Mouse (Mus musculus) midbrain, embryonic 13.5 days (tissue): Measurements from ENCODE around the gene Mast4. TPM values are rescaled to one million over a fixed set of nuclear protein-coding genes. Genes with fewer than 3 reads are reported as not detected.

Experiments
- ATAC-seq: fragments of 200-750 bp; cut with Nextera tagmentation; 2 replicates; pipeline ENCODE4 v1.8.0; 2017; ENCODE audit warnings: mild to moderate bottlenecking, moderate TSS enrichment, moderate library complexity
- H3K27ac ChIP-seq: fragments of 300-500 bp; sonication (generic); 2 replicates; pipeline ENCODE4 v1.5.1; 2015; ENCODE audit warnings: inconsistent platforms, mild to moderate bottlenecking, moderate library complexity
- H3K27me3 ChIP-seq: fragments of 300-500 bp; sonication (generic); 2 replicates; pipeline ENCODE4 v1.6.1; 2015; ENCODE audit warnings: mild to moderate bottlenecking, inconsistent platforms
- H3K36me3 ChIP-seq: fragments of 300-500 bp; sonication (generic); 2 replicates; pipeline ENCODE4 v1.6.1; 2015; ENCODE audit warnings: mild to moderate bottlenecking, inconsistent platforms
- H3K4me1 ChIP-seq: fragments of 300-500 bp; sonication (generic); replicated peaks from 2 replicates; pipeline ENCODE4 v1.6.1; 2015; ENCODE audit warnings: inconsistent platforms
- H3K4me2 ChIP-seq: fragments of 300-500 bp; sonication (generic); replicated peaks from 2 replicates; pipeline ENCODE4 v1.6.1; 2015; ENCODE audit warnings: moderate library complexity, mild to moderate bottlenecking, inconsistent platforms
- H3K4me3 ChIP-seq: fragments of 300-500 bp; sonication (generic); replicated peaks from 2 replicates; pipeline ENCODE4 v1.5.1; 2015; ENCODE audit warnings: mild to moderate bottlenecking, inconsistent platforms
- H3K9ac ChIP-seq: fragments of 300-500 bp; sonication (generic); replicated peaks from 2 replicates; pipeline ENCODE4 v1.6.1; 2015; ENCODE audit warnings: mild to moderate bottlenecking, inconsistent platforms
- H3K9me3 ChIP-seq: fragments of 300-500 bp; sonication (generic); 2 replicates; pipeline ENCODE4 v1.6.1; 2016; ENCODE audit warnings: mild to moderate bottlenecking, inconsistent platforms
- WGBS: fragments of 180-500 bp; shearing (Covaris S2); methylation state at CpG from one replicate; pipeline ENCODE4 v1.1.7; 2015; 5-methylcytosine and 5-hydroxymethylcytosine counted together
- polyA plus RNA-seq: library from polyadenylated mRNA; unstranded; fragments of >200 nt; fragmentation: Nextera tagmentation; extraction: Ambion mirVana; gene quantifications from 2 replicates; pipeline ENCODE4 v1.2.1, GENCODE M21; 2015

Gene Mast4
- polyA plus RNA-seq, 1 experiment from 2014 or later, result 33.4 TPM

DNA sequence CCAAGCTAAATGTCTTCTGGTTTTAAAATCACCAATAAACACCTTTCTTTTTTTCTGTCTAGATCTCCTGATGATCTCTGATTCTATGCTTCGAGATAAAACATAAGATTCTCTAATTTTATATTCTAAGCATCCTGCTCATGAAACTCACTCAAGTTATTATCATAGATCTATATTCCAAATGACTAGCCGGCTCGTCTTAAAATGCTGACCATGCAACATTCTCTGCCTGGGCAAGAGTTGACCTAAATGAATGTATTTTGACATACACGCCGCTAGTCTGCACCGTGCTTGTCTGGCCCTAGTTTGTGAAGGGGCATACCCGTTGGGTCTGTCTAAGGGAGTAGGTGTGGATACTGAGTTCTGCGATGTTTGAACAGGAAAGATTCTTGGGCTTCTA lies 579.2 kb downstream of the Mast4 start:
- WGBS, result 96% methylated on average over 8 of the region's 8 CpGs
- Histone ChIP-seq H3K9ac (no peak overlapping the region), H3K27ac (no peak overlapping the region), H3K4me1 (no peaks in the 10 kb centered on the region), H3K4me2 (no peak overlapping the region), H3K36me3 (peaks cover 45% of the 10 kb centered on the region), H3K4me3 (no peak overlapping the region), H3K27me3 (no peaks in the 10 kb centered on the region), H3K9me3 (no peaks in the 10 kb centered on the region)
- no peak for ATAC-seq

DNA sequence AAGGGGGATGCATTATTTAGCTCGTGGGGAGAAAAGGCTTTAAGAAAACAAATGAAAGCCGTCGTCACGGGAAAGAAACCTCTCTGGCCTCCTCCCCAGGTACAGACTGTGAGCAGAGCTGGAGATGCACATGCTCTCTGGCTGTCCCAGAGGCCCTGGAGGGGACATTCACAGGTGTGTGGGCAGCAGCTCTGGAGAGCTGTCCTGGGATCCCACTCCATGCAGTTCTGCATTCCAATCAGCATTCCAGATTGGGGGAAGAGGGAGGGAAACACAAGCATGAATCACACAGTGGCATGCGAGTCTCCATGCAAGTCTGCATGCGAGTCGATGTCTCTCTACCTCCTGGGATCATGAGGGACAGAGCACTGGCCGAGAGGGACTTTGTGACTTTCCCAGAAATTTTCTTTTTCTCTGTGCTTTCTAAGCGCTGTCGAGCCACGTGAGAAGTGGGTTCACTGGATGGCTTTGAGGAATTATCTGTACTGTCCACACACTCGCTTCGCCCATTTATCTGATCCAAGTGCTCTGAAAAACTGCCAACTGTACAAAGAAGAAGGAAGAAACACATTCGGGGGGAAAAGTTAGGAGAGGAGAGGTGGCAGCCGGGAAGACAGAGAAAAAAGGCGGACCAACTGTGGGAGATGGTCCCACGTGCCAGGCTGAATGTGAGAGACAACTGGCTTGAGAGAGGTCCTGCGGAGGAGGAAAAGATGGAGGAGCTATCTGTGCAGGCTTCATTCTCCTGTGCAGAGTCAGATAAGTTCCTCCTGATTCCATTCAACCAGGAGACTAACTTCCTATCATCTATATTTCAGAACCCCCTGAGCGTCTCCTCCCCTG lies 580.4 kb downstream of the Mast4 start:
- H3K36me3 ChIP-seq, result peaks cover 44% of the 10 kb centered on the region
- H3K4me3 ChIP-seq, result no peak overlapping the region
- H3K9ac ChIP-seq, result no peak overlapping the region
- no peak overlapping the region for H3K4me2 ChIP-seq
- ATAC-seq, result no peak
- no peak overlapping the region for H3K27ac ChIP-seq
- H3K27me3 ChIP-seq, result no peaks in the 10 kb centered on the region
- no peaks in the 10 kb centered on the region for H3K9me3 ChIP-seq
- WGBS, result 87% methylated on average over 19 of the region's 19 CpGs
- peaks cover 7% of the 10 kb centered on the region; the same call in 1 of the 2 replicates for H3K4me1 ChIP-seq

DNA sequence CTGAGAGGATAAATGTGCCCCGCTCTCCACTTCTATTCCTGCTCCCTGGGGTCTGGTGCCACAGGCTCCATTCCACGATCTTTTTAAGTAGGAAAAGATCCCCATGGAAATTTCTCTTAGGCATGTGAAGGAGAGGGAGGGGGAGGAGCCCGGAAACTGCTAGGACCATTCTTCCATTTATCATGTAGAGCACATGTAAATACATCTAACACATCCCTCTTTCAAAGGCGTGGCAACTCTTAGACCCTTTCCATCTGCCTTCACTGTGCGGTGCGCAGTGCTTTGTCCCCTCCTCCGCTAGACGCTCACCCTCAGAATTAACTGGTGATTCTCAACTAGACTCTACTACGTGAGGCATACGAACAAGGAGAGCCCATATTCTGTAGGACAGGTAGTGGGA lies 584.4 kb downstream of the Mast4 start:
- peak overlapping the region; percentile 16; the same call in 1 of the 2 replicates for H3K27ac ChIP-seq
- ATAC-seq, result no peak
- H3K4me1 ChIP-seq, result peaks cover 7% of the 10 kb centered on the region; the same call in 1 of the 2 replicates
- no peaks in the 10 kb centered on the region for H3K9me3 ChIP-seq
- no peaks in the 10 kb centered on the region for H3K27me3 ChIP-seq
- no peak overlapping the region for H3K4me3 ChIP-seq
- H3K36me3 ChIP-seq, result peaks cover 26% of the 10 kb centered on the region
- WGBS, result 77% methylated on average over 10 of the region's 10 CpGs
- no peak overlapping the region for H3K9ac ChIP-seq
- H3K4me2 ChIP-seq, result no peak overlapping the region

DNA sequence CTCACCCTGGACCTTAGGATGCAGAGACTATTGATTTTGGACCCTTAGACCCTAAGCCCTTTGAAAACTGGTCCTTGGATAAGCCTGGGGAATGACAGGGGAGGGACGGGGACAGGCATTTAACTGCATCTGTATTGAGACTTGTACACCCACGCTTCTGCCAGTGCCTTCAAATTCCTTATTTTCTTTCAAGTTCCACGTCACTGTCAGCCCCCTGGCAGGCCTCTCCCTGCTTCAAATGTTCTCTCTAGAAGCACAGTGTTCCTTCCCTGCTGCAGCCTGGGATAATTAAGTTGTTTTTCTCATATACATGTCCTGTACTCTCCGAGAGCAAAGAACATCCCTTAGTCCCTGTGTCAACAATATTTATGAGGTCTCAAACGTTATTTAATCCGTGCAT lies 585.1 kb downstream of the Mast4 start:
- H3K9ac ChIP-seq, result 0 out of 2 replicates have a peak overlapping the region, but pooled peaks have one; percentile 14
- H3K27me3 ChIP-seq, result no peaks in the 10 kb centered on the region
- H3K27ac ChIP-seq, result no peak overlapping the region
- no peak overlapping the region for H3K4me2 ChIP-seq
- H3K9me3 ChIP-seq, result no peaks in the 10 kb centered on the region
- H3K4me1 ChIP-seq, result peaks cover 7% of the 10 kb centered on the region; the same call in 1 of the 2 replicates
- H3K4me3 ChIP-seq, result no peak overlapping the region
- ATAC-seq, result no peak
- 61% methylated on average over 6 of the region's 6 CpGs for WGBS
- H3K36me3 ChIP-seq, result peaks cover 26% of the 10 kb centered on the region

DNA sequence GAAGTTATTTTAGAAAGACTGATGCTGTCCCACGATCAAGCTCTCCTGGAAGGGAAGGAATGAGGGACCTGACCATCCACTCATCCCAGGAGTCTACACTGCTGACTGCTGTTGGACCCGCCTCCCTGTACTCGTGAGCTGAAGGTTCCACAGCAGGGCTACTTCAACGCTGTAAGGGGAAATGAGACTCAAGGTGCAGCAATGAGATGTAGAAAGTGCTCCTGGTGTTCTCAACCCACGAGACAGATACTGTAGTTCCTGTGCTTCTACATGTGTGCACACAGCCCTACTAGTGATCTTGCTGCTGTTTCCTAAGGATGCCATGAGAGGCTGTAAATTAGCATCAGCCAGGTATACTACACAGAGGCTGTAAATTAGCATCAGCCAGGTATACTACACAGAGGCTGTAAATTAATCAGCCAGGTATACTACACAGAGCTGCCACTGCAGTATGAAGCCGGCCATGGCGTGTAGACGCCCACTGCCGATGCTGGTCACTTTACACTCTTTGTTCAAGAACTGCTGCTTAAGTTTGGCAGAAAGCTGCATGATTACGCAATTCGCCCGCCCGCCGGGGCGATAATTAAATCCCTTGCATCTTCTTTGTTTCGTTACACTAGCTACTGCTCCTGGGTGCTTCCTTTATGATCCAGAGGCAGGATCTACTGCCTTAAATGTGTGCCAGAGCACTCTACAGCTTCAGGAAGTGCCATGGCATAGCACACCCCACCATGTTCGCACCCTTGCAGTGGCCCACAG lies 587.3 kb downstream of the Mast4 start:
- no peak; the same call in 1 of the 2 replicates for ATAC-seq
- Histone ChIP-seq H3K4me3 (no peak overlapping the region), H3K4me2 (no peak overlapping the region), H3K36me3 (peaks cover 19% of the 10 kb centered on the region), H3K27me3 (no peaks in the 10 kb centered on the region), H3K9ac (no peak overlapping the region), H3K27ac (no peak overlapping the region), H3K9me3 (no peaks in the 10 kb centered on the region), H3K4me1 (peaks cover 7% of the 10 kb centered on the region; the same call in 1 of the 2 replicates)
- 91% methylated on average over 17 of the region's 17 CpGs for WGBS

DNA sequence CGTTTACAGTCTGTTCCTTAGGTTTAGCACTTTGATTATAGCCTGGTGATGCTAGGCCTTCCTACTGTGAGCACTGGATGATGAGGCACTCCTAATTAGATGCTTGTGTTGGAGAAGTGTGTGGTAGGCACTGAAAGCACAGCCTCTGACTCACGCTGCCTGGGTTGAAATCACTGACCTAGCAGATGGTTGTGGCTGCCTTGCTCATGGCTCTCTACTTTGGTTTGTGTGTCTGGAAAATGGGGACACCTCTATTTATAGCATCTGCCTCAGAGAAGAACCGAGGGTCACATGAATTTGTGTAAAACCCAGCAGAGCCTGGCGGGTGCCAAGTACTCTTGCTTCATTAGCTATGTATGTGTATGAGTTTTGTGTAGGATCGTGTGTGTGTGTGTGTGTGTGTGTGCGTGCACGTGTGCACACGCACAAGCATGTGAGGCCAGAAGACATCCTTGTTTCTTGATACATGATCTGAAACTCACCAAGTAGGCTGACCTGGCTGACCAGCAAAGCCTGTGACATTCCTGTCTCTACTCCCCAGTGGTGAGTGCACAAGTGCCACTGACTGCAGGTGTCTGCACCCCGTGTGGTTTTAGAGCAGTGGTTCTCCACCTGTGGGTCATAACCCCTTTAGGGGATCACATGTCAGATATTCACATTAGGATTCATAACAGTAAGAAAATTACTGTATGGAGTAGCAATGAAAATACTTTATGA lies 588.5 kb downstream of the Mast4 start:
- no peak overlapping the region for H3K27ac ChIP-seq
- H3K27me3 ChIP-seq, result no peaks in the 10 kb centered on the region
- H3K4me2 ChIP-seq, result no peak overlapping the region
- peaks cover 19% of the 10 kb centered on the region for H3K36me3 ChIP-seq
- peaks cover 7% of the 10 kb centered on the region; the same call in 1 of the 2 replicates for H3K4me1 ChIP-seq
- H3K9ac ChIP-seq, result no peak overlapping the region
- no peaks in the 10 kb centered on the region for H3K9me3 ChIP-seq
- H3K4me3 ChIP-seq, result no peak overlapping the region
- ATAC-seq, result peak; percentile 26; the same call in 1 of the 2 replicates
- 93% methylated on average over 9 of the region's 9 CpGs for WGBS

DNA sequence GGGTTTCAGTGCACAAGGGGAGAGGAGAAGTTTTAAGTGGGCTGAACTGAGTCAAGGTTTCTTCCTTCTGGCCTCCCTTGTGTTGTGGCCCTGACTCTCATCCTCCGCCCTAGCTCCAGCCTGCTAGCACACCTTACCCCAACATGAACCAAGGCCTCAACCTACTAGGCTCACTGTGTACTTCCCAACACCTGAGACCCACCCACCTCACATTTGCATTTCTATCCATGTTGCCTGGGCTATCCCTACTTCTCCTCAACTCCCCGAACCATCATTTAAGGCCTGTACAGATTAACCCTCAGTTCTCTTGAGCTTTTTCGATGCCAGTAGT lies 589.1 kb downstream of the Mast4 start:
- H3K4me2 ChIP-seq, result no peak overlapping the region
- no peaks in the 10 kb centered on the region for H3K27me3 ChIP-seq
- H3K4me3 ChIP-seq, result no peak overlapping the region
- no peak overlapping the region for H3K9ac ChIP-seq
- 91% methylated on average over 3 of the region's 3 CpGs for WGBS
- no peaks in the 10 kb centered on the region for H3K9me3 ChIP-seq
- H3K4me1 ChIP-seq, result peaks cover 7% of the 10 kb centered on the region; the same call in 1 of the 2 replicates
- peaks cover 18% of the 10 kb centered on the region for H3K36me3 ChIP-seq
- ATAC-seq, result peak; percentile 70; the same call in 1 of the 2 replicates
- H3K27ac ChIP-seq, result no peak overlapping the region

DNA sequence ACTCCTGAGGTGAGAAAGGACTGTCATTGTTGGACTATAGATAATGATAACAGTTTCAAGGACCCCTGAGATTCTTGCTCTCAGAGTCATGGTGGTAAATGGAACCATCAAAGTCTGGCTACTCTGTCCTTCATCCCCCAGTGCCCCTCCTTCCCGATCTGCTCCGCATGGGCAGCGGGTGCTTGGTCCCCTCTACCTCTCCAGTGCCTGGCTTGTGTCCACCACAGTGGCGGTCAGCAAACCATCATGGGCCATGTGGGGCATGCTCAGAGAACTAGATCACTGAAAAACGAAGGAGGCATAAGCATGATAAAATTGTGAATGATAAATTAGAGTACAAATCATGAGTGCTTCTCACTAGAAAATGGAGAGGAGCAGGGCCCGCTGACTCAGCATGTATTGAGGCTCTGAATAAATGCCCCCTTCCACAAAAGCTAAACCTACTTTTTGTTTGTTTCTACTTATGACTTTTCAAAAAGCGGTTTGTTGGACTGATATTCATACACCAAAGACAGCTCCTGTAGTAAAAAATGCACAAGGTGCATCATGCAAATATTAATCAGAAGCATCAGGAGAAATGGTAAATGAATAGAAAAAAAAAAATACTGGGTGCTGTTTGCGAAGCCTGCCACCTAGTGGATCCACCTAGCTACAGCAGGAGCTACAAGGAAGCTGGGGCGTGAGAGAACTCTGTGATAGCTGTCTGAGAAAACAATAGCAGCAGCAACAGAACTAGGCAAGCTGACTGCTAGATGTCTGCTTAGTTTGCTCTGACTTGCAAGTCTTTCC lies 589.6 kb downstream of the Mast4 start:
- 68% methylated on average over 9 of the region's 9 CpGs for WGBS
- no peaks in the 10 kb centered on the region for H3K27me3 ChIP-seq

DNA sequence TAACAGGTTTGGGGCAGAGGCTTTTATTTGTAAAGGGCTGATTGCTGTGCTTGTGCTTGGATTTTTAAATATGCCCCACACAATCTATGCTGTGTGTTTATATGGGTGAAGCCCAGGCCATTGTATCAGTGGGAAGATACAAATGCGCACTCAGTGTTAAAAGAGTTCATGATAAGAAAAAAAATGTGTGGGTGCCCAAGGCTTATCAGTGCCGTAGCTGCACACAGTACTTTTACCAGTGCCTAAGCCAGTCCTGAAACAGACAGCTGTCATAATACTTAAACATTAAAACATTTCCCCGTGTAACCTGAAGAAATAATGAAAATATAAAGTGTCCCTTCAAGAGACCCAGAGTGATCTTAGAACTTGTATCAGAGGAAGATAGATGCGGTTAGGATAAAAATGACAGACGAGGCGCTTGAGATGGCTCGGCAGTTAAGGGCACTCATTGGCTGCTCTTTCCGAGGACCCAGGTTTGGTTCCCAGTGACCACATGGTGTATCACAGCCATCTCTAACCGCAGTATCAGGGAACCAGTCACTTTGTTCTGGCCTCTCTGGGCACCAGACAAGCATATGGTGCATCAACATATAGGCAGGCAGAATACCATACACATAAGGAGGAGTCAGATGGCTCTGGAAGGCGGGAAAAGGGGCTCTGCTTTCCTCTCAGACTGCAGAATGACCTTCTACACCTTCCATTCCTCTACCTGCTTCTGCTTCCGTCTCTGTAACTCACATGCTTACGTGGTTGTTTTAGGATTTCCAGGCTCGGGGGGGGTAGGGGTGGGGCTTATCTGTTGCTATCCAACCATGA lies 594.4 kb downstream of the Mast4 start:
- Histone ChIP-seq H3K9me3 (no peaks in the 10 kb centered on the region), H3K4me1 (no peaks in the 10 kb centered on the region), H3K4me2 (no peak overlapping the region), H3K9ac (no peak overlapping the region), H3K27me3 (no peaks in the 10 kb centered on the region), H3K36me3 (peaks cover 58% of the 10 kb centered on the region), H3K4me3 (no peak overlapping the region), H3K27ac (no peak overlapping the region)
- 94% methylated on average over 13 of the region's 13 CpGs for WGBS
- ATAC-seq, result no peak

More for the DNA sequence above, 589.6 kb downstream of the Mast4 start:
- no peak overlapping the region for H3K27ac ChIP-seq
- H3K9me3 ChIP-seq, result no peaks in the 10 kb centered on the region
- H3K4me1 ChIP-seq, result peaks cover 4% of the 10 kb centered on the region; the same call in 1 of the 2 replicates
- H3K4me3 ChIP-seq, result no peak overlapping the region
- H3K36me3 ChIP-seq, result peaks cover 17% of the 10 kb centered on the region; the same call in 1 of the 2 replicates
- no peak for ATAC-seq
- H3K4me2 ChIP-seq, result no peak overlapping the region
- no peak overlapping the region for H3K9ac ChIP-seq

DNA sequence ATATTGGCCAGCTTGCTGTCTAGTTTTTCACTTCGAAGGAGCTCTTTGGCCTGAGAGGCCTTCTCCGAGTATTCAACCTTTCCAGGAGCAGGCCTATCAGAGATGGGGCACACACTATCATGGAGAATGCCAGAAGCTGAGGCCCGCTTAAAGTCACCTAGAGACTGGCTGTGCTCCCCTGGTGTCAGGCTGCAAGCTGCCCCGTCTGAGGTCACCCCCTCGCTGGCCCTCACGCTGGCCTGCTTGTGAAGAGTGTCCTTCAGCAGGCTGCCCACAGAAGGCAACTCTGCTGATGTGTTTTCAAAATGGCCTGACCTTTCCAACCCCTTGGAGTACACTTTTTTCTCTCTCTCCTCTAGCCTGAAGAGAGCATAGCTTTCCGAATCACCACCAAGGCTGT lies 596.5 kb downstream of the Mast4 start:
- WGBS, result 94% methylated on average over 7 of the region's 7 CpGs
- H3K9me3 ChIP-seq, result no peaks in the 10 kb centered on the region
- no peaks in the 10 kb centered on the region for H3K4me1 ChIP-seq
- ATAC-seq, result no peak
- no peaks in the 10 kb centered on the region for H3K27me3 ChIP-seq
- no peak overlapping the region for H3K4me2 ChIP-seq
- no peak overlapping the region for H3K9ac ChIP-seq
- no peak overlapping the region for H3K27ac ChIP-seq
- peaks cover 63% of the 10 kb centered on the region for H3K36me3 ChIP-seq
- H3K4me3 ChIP-seq, result no peak overlapping the region
